Mouse (Mus musculus): ENCODE results near the gene Fbxw8.

DNA sequence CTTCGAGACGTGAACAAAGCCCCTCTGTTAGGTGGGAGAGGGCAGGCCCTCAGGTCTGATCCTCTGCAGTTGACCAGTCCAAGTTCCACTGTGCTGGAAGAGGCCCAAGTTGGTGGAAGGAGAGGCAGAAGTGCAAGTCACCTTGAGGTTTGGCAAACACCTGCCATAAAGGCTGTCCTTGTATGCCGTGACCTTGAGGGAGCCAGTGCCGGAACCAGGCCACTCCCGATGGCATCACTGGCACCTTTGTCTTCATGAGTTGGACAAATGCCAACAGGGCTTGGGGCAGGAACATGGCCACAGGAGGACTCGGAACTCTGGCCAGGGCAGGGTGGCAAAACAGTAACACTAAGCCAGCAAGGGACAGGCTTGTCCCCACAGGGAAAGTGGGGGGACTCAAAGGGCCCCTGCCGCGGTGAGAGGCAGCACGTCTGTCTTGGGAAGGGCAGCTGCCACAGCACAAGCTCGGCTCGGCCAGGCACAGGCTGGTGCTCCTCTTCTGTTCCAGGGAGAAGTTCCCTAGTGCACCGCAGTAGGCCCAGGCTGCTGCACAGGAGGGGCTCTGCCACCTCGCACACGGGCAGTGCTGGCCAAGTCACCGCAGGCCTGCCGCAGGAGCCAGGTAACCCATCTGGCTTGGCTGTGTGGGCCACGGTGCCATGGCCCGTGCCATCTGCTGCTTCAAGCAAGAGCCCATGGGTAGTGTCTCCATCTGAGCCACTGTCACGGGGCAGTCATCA, 89.6 kb downstream of the Fbxw8 start:
- TF ChIP-seq CTCF (IDR thresholded peaks at IDR 0.05; ENCODE audit: extremely low read depth, insufficient read depth, insufficient read length, insufficient replicate concordance) (no peak), POLR2A (IDR thresholded peaks at IDR 0.05; ENCODE audit: low read depth, low read length) (no peak)
